Mouse (Mus musculus) lung, embryonic 16.5 days (tissue): Measurements from ENCODE around the gene 9530068E07Rik. TPM values are rescaled to one million over a fixed set of nuclear protein-coding genes. Genes with fewer than 3 reads are reported as not detected.
A peak's percentile ranks its signal among the peaks of the same experiment; 100 is the strongest.

Source experiments
- ATAC-seq: fragments of 200-750 bp; cut with Nextera tagmentation; 2 replicates; pipeline ENCODE4 v1.8.0; 2017; ENCODE audit warnings: low read depth, mild to moderate bottlenecking, moderate library complexity
- H3K27ac ChIP-seq: fragments of 300-500 bp; sonication (generic); 2 replicates; pipeline ENCODE4 v1.5.1; 2014; ENCODE audit warnings: mild to moderate bottlenecking, control low read depth, low read length
- H3K27me3 ChIP-seq: fragments of 300-500 bp; sonication (generic); 2 replicates; pipeline ENCODE4 v1.6.1; 2014; ENCODE audit warnings: low read depth, low read length, mixed read lengths; ENCODE audit not compliant: control insufficient read depth, insufficient read depth
- H3K36me3 ChIP-seq: fragments of 300-500 bp; sonication (generic); 2 replicates; pipeline ENCODE4 v1.6.1; 2014; ENCODE audit warnings: low read length; ENCODE audit not compliant: control insufficient read depth, insufficient read depth
- H3K4me1 ChIP-seq: fragments of 300-500 bp; sonication (generic); replicated peaks from 2 replicates; pipeline ENCODE4 v1.6.1; 2014; ENCODE audit warnings: low read length, mixed read lengths; ENCODE audit not compliant: control insufficient read depth, insufficient read depth
- H3K4me2 ChIP-seq: fragments of 300-500 bp; sonication (generic); 2 replicates; pipeline ENCODE4 v1.6.1; 2014; ENCODE audit warnings: low read depth, low read length, control low read depth
- H3K4me3 ChIP-seq: fragments of 300-500 bp; sonication (generic); 2 replicates; pipeline ENCODE4 v1.5.1; 2014; ENCODE audit warnings: mild to moderate bottlenecking, low read length, control low read depth
- H3K9ac ChIP-seq: fragments of 300-500 bp; sonication (generic); 2 replicates; pipeline ENCODE4 v1.6.1; 2014; ENCODE audit warnings: low read length, control low read depth
- H3K9me3 ChIP-seq: fragments of 300-500 bp; sonication (generic); 2 replicates; pipeline ENCODE4 v1.6.1; 2016; ENCODE audit warnings: low read length; ENCODE audit not compliant: control insufficient read depth
- WGBS: fragments of 180-500 bp; shearing (Covaris S2); extraction: QIAGEN DNeasy Blood & Tissue Kit; methylation state at CpG from one replicate; pipeline ENCODE4 v1.1.7; 2014; 5-methylcytosine and 5-hydroxymethylcytosine counted together
- polyA plus RNA-seq: library from polyadenylated mRNA; unstranded; fragments of >200 nt; fragmentation: Nextera tagmentation; extraction: Ambion mirVana; gene quantifications from 2 replicates; pipeline ENCODE4 v1.2.1, GENCODE M21; 2015

Gene 9530068E07Rik
- polyA plus RNA-seq, 1 experiment from 2014 or later: 238 TPM

GRCm38 (mm10) chr11:52429440-52429839 is 33.2 kb downstream of the 9530068E07Rik start:
- H3K36me3 ChIP-seq: no peaks in the 10 kb centered on the region
- H3K9ac ChIP-seq: no peak overlapping the region
- H3K4me2 ChIP-seq: no peak overlapping the region
- no peak overlapping the region for H3K27ac ChIP-seq
- ATAC-seq: no peak
- no peaks in the 10 kb centered on the region for H3K4me1 ChIP-seq
- H3K27me3 ChIP-seq: no peaks in the 10 kb centered on the region
- WGBS: 62% methylated on average over 6 of the region's 6 CpGs
- no peaks in the 10 kb centered on the region for H3K9me3 ChIP-seq
- H3K4me3 ChIP-seq: no peak overlapping the region

DNA sequence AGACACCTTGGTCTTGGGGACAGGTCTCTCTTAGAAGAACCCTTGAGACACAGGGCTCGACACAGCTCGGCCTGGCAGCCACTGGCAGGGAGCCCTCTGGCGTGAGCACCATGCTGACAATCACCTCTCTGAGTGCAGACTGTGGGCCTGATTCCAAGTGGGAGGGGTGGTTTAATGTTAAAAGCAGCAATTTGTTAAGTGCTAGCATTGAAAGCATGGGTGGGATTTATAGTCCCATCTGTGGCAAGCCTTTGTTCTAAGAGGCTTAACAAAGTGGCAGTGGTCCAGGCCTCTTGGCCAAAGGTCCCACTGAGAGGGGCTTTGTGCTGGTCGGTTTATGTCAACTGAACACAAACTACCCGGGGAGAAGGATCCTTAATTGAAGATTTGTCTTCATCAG is 35.4 kb downstream of the 9530068E07Rik start:
- H3K4me1 ChIP-seq: no peaks in the 10 kb centered on the region
- no peak overlapping the region for H3K4me2 ChIP-seq
- ATAC-seq: 0 out of 2 replicates have a peak, but pooled peaks have one; percentile 24
- H3K4me3 ChIP-seq: no peak overlapping the region
- H3K27me3 ChIP-seq: no peaks in the 10 kb centered on the region
- no peaks in the 10 kb centered on the region for H3K36me3 ChIP-seq
- H3K9ac ChIP-seq: no peak overlapping the region
- 18% methylated on average over 5 of the region's 5 CpGs for WGBS
- no peak overlapping the region for H3K27ac ChIP-seq
- H3K9me3 ChIP-seq: no peaks in the 10 kb centered on the region

DNA sequence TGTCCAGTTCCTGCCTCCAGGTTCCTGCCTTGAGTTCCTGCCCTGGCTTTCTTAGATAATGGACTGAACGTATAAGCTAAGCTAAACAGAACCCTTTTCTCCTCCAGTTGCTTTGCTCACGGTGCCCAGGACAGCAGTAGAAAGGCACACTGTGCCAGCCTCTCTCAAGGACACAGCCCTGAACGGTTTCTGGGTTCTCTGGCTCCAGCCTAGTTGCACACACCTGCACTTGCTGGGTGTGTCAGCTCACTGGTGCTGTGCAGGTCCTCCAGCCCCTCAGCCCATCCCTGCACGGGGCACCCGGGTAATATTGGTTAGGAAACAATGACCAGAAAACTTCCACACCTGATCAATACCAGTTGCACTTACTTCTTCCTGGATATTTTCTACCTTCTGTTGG is 35.9 kb downstream of the 9530068E07Rik start:
- Histone ChIP-seq H3K4me3 (no peak overlapping the region), H3K36me3 (no peaks in the 10 kb centered on the region), H3K9ac (no peak overlapping the region), H3K4me2 (no peak overlapping the region), H3K4me1 (no peaks in the 10 kb centered on the region), H3K9me3 (no peaks in the 10 kb centered on the region), H3K27me3 (no peaks in the 10 kb centered on the region), H3K27ac (no peak overlapping the region)
- 84% methylated on average over 5 of the region's 5 CpGs for WGBS
- no peak for ATAC-seq

DNA sequence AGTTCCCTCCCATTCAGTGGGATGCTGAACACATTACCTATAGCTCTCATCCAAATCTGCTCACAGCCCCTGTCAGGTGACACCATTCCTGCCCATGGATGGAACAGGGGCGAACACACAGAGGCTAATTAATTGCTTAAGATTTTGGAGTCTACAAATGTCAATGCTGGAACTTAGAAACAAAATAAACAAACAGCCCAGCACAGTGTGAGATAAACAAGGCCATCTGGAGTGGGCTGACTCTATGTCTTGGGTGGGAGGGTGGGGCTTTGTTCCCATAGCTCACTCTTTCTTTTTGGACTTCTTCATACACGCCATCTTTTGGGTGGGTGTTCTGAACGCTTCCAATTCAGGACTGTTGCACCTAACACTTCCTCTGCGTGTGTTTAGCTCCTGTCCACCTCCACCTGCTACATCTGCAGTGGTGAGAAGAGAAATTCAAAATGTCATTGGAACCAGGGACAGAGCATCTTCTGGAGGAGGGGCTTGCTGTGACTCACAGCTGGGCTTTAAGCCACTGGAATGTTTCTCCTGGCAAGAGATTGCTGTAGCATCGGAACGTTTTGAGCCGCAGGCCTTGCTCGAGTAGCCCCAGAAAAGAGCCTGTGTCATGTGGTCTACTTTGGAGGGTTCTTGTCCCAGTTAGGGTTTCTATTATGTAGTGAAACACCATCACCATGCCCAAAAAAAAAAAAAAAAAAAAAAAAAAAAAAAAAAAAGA is 37.0 kb downstream of the 9530068E07Rik start:
- no peaks in the 10 kb centered on the region for H3K36me3 ChIP-seq
- no peaks in the 10 kb centered on the region for H3K27me3 ChIP-seq
- ATAC-seq: peak; percentile 71
- no peaks in the 10 kb centered on the region for H3K4me1 ChIP-seq
- no peak overlapping the region for H3K4me2 ChIP-seq
- 68% methylated on average over 8 of the region's 8 CpGs for WGBS
- no peak overlapping the region for H3K9ac ChIP-seq
- H3K4me3 ChIP-seq: no peak overlapping the region
- H3K27ac ChIP-seq: no peak overlapping the region
- no peaks in the 10 kb centered on the region for H3K9me3 ChIP-seq

GRCm38 (mm10) chr11:52433797-52434195 is 37.6 kb downstream of the 9530068E07Rik start:
- H3K27me3 ChIP-seq: no peaks in the 10 kb centered on the region
- H3K4me3 ChIP-seq: no peak overlapping the region
- no peaks in the 10 kb centered on the region for H3K9me3 ChIP-seq
- no peak overlapping the region for H3K27ac ChIP-seq
- ATAC-seq: no peak
- no peaks in the 10 kb centered on the region for H3K36me3 ChIP-seq
- H3K4me1 ChIP-seq: no peaks in the 10 kb centered on the region
- no peak overlapping the region for H3K9ac ChIP-seq
- 71% methylated on average over 2 of the region's 2 CpGs for WGBS
- H3K4me2 ChIP-seq: no peak overlapping the region

DNA sequence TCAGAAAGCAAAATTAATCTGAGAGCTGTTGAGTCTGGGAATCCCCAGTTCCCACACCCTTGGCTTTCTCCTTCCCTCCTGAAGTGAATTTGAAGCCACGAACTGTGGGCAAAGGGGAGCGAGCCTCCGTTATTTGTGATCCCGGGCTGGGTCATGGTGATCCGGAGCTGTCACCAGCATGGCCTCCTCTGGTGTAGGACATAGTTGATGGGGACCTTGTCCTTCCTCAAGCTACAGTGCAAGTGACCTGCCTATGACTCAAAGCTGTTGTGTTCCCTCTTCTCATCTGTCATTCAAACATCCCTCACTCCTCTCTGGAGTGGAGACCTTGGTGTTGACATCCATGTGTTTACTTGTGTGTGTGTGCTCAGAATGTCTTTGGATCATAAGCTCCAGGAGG is 39.2 kb downstream of the 9530068E07Rik start:
- Histone ChIP-seq H3K4me2 (no peak overlapping the region), H3K27ac (no peak overlapping the region)

DNA sequence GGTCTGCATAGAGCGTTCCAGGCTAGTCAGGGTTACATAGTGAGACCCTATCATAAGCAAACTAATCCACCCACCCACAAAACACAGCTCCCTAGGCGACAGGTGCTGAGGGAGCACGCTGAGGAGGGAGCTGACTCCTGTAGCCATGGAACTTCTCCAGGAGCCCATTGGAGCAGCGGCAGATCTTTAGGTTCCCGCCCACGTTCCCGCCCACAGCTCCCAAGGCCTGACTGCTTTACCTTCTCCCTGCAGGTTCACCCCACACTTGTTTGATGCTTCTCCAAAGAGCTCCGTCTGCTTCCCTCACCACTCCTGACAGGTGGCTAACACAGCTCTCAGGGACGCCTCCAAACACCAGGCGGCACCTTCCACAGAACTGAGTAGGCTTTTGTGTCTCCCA is 40.9 kb downstream of the 9530068E07Rik start:
- Histone ChIP-seq H3K9ac (no peak overlapping the region), H3K4me2 (peak overlapping the region; percentile 32)
- peak; percentile 30; the same call in 1 of the 2 replicates for ATAC-seq

More for the DNA sequence above, 39.2 kb downstream of the 9530068E07Rik start:
- H3K9ac ChIP-seq: no peak overlapping the region
- WGBS: 77% methylated on average over 5 of the region's 5 CpGs
- H3K4me3 ChIP-seq: no peak overlapping the region
- H3K9me3 ChIP-seq: no peaks in the 10 kb centered on the region
- no peaks in the 10 kb centered on the region for H3K27me3 ChIP-seq
- ATAC-seq: no peak
- no peaks in the 10 kb centered on the region for H3K36me3 ChIP-seq
- H3K4me1 ChIP-seq: no peaks in the 10 kb centered on the region

GRCm38 (mm10) chr11:52441096-52441495 is 44.9 kb downstream of the 9530068E07Rik start:
- no peak overlapping the region for H3K4me2 ChIP-seq
- no peak for ATAC-seq
- H3K9me3 ChIP-seq: no peaks in the 10 kb centered on the region
- H3K4me1 ChIP-seq: no peaks in the 10 kb centered on the region
- no peak overlapping the region for H3K9ac ChIP-seq
- no peaks in the 10 kb centered on the region for H3K36me3 ChIP-seq
- no peak overlapping the region for H3K27ac ChIP-seq
- no peak overlapping the region for H3K4me3 ChIP-seq
- no peaks in the 10 kb centered on the region for H3K27me3 ChIP-seq
- WGBS: 68% methylated on average over 2 of the region's 2 CpGs

More for the DNA sequence above, 40.9 kb downstream of the 9530068E07Rik start:
- Histone ChIP-seq H3K9me3 (no peaks in the 10 kb centered on the region), H3K4me3 (0 out of 2 replicates have a peak overlapping the region, but pooled peaks have one; percentile 14), H3K4me1 (no peaks in the 10 kb centered on the region), H3K36me3 (no peaks in the 10 kb centered on the region), H3K27ac (no peak overlapping the region), H3K27me3 (no peaks in the 10 kb centered on the region)
- 16% methylated on average over 10 of the region's 10 CpGs for WGBS

DNA sequence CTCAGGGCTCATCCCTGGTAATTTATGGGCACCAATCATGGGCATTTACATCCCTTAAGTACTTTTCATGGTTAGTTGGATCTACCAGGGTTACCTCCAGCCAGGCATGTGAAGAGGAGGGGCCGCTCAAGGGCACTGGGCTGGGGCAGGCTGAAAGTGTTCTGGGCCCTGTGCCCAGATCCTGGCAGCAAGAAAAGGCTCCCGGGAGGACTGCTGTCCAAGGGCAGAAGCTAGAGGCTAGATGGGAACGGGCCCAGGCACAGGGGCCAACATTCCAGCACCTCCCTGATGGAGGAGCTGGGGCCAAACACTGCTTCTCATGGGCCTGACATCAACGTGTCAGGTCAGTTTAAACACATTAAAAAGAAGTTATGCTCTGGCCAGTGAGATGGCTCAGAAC is 51.0 kb downstream of the 9530068E07Rik start:
- H3K4me1 ChIP-seq: peaks cover 4% of the 10 kb centered on the region; the same call in 1 of the 2 replicates
- H3K27me3 ChIP-seq: no peaks in the 10 kb centered on the region
- H3K9me3 ChIP-seq: no peaks in the 10 kb centered on the region
- H3K4me2 ChIP-seq: no peak overlapping the region
- WGBS: 17% methylated on average over 4 of the region's 4 CpGs
- no peak overlapping the region for H3K9ac ChIP-seq
- peak; percentile 87 for ATAC-seq
- H3K36me3 ChIP-seq: no peaks in the 10 kb centered on the region
- H3K4me3 ChIP-seq: no peak overlapping the region
- H3K27ac ChIP-seq: no peak overlapping the region; the same call in 1 of the 2 replicates
